Mouse (Mus musculus) ES-E14 (cell line): Measurements from ENCODE around the gene Stac2.

Experiments used
- HCFC1 ChIP-seq: IDR thresholded peaks from 2 replicates; pipeline ENCODE4 v1.6.1; 2012; ENCODE audit warnings: low read length, inconsistent platforms, borderline replicate concordance; ENCODE audit not compliant: insufficient read depth
- MAFK ChIP-seq: IDR thresholded peaks from 2 replicates; pipeline ENCODE4 v1.6.1; 2014; ENCODE audit warnings: mild to moderate bottlenecking, low read depth, low read length, inconsistent platforms; ENCODE audit not compliant: insufficient read depth
- ZC3H11A ChIP-seq: IDR thresholded peaks from 2 replicates; pipeline ENCODE4 v1.6.1; 2012; ENCODE audit warnings: low read depth, mild to moderate bottlenecking, inconsistent platforms, low read length, borderline replicate concordance
- ZNF384 ChIP-seq: IDR thresholded peaks from 2 replicates; pipeline ENCODE4 v1.6.1; 2012; ENCODE audit warnings: low read depth, low read length, inconsistent platforms

GRCm38 (mm10) chr11:98088224-98088623 lies 35.0 kb upstream of the Stac2 start:
- no peak for TF ChIP-seq ZC3H11A
- no peak for TF ChIP-seq HCFC1
- no peak for TF ChIP-seq ZNF384
- TF ChIP-seq MAFK: no peak
